Mouse (Mus musculus) megakaryocyte progenitor cell, adult 5-6 weeks (primary cell): ENCODE measurements around the gene Cd59a. TPM values are rescaled to one million over a fixed set of nuclear protein-coding genes. Genes with fewer than 3 reads are reported as not detected.
A peak's percentile ranks its signal among the peaks of the same experiment; 100 is the strongest.
"Not testable (repeated sequence)": the region's sequence is repeated elsewhere in the genome, so short reads cannot be mapped to it uniquely, and the experiment has no call there.

ENCODE experiments used
- ATAC-seq: replicated peaks from 2 replicates; pipeline ENCODE4 v1.8.0; 2016; ENCODE audit warnings: mild to moderate bottlenecking, moderate TSS enrichment, inconsistent platforms; ENCODE audit not compliant: poor library complexity
- total RNA-seq, 2 experiments: library from RNA; stranded (forward) in 1 of 2; stranded (reverse) in 1 of 2; fragments of 157-497, 149-512 nt in 1 of 2; fragments of 200-1000 nt in 1 of 2; gene quantifications; 2 replicates each; pipeline versions ENCODE4 v1.2.3 to v1.2.4; 2015 to 2017

The Cd59a gene
- total RNA-seq, 2 experiments from 2014 or later = 1.8 to 7.8 TPM

DNA sequence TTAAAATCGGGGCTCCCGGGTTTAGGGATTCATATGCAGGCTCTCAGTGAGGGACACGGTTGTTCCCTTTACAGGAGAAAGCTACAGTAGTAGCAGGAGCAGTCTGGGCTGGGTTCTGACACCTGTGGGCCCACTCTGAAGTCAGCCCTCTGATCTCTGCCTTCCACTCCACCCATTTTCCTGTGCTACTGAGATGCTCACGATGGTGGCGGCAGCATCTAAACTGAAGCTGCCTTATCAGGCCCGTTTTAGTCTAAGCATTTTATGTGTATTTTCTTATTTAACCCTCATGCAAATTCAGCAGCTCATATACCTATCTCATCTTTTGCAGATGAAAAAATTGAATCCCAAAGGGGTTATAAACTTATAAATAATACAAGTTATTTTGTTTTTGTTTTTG is 9.2 kb downstream of the Cd59a start:
- ATAC-seq = no peak

DNA sequence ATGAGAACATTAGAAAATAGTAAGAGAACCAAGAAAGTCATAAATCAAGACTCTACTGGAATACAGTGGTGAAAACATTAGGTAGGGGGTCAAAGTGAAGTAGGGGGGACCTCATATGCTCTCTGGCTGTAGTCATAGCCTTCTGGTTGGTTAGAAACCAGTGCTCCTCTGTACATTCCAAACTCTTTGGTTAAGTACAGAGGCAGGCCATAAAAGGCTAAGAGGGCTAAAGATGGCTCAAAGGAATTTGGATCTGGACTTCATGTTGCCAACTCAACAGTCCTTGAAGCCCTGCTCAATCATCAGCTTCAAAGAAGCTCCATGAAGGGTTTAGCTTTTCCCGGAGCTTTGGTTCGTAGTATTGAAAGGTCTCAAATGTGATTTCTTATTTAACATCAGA is 13.4 kb downstream of the Cd59a start:
- ATAC-seq = not testable (repeated sequence)

DNA sequence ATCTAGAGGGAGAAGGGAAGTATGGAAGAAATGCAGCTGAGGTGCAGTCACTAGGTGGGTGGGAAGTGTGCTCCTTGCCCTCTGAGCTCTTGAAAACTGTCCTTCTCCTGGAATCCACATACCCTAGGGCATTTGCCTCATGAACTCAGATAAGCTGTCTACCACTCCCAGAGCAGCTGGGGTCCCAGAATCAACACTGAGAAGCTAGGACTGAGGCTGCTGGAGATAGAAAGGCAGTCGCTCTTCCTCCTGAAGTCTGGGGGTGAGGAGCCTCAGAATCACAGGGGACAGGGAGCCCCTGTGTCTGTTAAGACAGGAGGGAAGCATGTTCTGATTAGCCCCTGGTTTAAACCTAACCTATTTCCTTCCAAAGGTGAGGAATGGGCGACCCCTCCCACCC is 13.9 kb downstream of the Cd59a start:
- ATAC-seq = no peak

GRCm38 (mm10) chr2:104110031-104110430 is 14.4 kb downstream of the Cd59a start:
- no peak for ATAC-seq

DNA sequence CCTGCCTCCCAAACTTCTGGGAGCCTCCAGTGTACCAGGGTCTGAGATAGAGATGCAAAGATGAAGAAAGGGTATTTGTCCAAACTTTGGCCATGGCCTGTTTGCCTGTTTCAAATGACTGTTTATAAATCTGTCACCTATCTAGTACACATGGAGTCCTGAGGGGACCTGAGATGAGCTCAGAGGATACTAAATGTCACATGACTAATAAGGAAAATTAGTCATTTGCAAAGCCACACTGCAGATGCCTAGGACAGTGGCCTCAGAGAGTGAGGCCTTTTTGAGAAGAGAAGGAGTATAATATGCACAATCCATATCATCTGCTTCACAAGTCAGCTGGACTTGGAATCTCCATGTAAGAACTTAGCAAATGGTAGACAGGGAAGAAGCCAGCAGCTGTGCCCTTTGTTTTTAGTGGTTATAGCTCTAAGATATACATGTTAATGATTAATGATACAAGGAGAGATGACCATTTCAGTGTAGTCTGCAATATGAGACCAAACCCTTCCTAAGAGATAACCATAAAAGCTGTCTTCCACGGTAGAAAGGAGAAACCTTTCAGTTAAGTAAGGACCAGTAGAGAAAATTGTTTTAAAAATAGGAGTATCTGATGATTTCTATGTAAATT is 15.7 kb downstream of the Cd59a start:
- not testable (repeated sequence) for ATAC-seq

- not testable (repeated sequence) for ATAC-seq
Observed at GRCm38 (mm10) chr2:104113563-104113962, 18.0 kb downstream of the Cd59a start.

DNA sequence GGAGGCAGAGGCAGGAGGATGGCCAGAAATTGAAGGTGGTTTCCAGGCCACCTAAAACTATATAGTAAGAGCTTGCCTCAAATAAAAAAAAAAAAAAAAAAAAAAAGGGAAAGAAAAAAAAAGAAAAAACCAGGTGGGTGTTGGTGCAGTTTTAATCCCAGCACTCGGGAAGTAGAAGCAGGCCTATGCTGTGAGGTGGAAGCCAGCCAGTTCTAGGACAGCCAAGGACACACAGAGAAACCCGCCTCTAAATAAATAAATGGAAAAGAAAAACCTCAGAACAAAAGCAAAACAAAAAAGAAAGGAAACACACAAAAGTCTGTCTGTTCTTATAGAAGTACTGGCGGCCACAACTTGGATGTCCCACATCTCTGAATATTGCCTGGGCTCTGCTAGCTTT is 19.3 kb downstream of the Cd59a start:
- ATAC-seq = no peak

DNA sequence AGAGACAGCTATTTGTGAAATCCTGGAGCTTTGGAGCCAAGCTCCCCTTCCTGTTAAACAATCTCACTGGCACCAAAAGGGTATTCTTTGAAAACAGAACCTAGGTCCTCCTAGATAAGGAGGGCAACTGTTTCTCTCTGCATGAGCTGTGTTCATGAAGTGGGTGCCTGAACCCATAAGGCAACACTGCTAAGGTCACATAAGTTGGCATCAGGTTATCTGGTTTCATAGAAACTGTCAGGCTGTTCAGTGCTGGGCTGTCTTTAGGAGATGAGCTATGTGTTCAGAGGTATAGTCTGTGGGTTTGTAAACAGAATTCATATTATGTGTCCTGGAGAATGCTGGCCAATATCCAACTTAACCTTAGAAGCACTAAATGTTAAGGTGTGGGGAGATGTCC is 21.6 kb downstream of the Cd59a start:
- ATAC-seq = peak; percentile 77

DNA sequence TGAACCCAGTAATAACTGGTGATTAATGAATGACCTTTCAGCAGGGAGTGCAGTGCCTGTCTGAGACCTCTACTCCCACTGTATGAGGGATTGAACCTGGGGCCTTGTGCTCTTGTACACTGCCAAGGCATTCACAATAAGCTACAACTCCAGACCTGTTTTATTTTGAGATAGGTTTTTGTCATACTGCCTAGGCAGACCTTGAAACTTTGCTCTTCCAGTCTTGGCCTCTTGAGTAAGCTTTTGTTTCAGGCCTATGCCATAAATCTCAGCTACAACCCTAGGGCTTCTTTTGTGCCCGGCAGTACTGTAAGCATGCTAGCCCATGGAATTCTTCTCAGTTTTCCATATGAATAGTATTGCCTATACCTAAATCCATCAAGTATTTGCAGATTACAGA is 23.5 kb downstream of the Cd59a start:
- no peak for ATAC-seq

DNA sequence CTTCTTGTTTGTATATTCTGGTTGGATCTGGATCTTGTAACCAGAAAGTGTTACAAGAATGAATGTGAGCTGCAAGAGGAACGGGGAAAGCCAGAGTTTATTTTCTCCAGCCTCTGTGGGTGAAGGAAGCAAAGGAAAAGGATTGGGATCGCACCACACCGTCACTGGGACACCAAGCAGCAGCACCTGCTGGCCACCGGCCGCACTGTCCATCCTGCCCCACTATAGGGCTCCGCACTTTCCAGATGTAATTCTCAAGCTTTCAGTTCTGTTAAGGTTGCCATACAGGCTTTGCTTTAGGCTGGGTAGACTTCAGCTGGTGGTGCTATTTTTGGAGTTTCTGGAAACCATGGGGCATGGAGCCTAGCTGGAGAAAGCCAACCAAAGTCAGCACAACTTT is 24.7 kb downstream of the Cd59a start:
- no peak for ATAC-seq

DNA sequence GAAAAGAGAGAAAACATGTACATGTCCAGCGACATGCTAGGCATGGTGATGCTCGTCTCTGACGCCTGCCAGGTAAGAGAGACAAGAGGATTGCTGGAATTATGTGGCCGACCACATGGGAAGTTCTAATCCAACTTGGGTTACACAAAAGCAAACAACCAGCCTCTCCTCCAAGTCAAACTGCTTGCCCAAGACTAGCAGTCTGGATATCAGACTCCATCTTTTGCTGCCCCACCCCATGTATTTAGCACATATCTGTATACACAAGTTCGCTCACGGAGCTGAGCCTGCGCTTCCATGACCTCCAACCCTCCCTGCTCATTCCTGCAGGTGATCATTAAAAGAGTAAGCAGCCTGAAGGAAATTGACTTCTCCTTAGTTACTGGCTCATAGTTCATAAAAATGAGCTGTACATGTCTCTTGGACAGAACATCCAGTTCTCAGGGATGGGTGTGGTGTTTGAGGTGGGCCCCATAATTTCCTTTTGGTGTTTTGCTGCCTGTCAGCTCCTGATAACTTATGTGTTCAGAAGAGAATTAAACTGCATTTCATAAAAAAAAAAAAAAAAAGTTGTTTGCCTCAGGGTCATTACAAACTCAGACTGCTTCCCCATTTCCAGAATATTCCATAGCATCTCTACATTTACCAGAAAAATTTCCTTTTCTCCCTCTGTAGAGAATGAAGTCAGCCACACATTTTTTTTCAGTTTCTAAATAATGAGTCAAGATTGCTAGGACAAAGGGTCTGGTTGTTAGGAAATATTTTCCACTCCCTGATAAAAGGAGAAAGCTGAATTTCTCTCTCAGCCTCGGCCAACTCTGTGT is 26.3 kb downstream of the Cd59a start:
- ATAC-seq = peak; percentile 51

DNA sequence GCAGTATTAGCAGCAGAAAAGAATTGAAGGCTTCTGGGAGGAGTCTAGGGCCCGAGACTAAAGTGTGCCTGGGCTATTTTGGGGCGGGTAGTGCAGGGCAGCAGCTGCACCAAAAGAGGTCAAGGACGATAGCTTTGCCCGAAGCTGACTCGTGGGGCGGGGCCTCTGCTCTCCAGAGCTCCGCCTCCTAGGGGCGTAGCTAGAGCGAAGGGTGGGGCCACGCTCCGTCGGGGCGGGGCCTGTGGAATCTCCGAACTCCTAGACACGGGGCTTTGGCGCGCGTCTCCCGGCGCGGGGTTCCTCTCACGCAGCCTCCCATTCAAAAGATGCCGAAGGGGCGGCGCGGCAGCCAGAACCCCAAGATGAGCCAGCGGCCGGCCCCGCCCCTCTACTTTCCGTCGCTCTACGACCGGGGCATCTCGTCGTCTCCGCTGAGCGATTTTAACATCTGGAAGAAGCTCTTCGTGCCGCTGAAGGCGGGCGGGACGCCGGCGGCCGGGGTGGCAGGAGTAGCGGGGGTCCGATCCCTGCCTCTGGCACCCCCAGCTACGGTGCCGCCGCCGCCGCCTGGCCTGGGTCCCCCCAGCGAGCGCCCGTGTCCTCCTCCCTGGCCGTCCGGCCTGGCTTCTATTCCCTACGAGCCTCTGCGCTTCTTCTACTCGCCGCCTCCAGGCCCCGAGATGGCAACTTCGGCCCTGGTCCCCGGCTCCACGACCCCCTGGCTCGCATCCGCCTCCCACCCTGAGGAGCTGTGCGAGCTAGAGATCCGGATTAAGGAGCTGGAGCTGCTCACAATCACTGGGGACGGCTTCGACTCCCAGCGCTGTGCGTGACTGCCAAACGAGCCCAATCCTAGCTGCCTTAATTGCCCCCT is 27.1 kb downstream of the Cd59a start, which contains the start of gene A930018P22Rik:
Gene A930018P22Rik (plus strand): TSS at position 265 of the 874 bp plus-strand sequence.
- peak; percentile 85 for ATAC-seq

DNA sequence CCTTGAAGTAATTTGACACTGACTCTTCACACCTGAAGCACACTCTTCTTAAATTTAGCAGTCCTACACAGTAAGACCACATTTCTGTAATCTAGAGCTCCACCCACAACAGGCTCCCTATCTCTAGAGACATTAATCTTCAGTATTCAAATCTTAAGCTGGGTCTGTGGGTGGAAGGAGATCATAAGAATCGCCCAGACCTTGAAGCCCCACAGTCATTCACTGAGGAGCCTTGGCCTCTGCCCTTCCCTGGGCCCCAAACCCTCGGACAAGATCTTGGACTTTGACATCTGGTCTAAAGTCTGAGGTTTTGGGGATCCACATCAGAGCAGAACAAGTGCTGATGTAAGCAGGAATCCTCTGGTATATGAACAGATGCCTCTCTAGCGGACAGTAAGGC is 27.9 kb downstream of the Cd59a start:
- ATAC-seq = 0 out of 2 replicates have a peak, but pooled peaks have one; percentile 3

- no peak for ATAC-seq
Observed at GRCm38 (mm10) chr2:104124071-104124470, 28.5 kb downstream of the Cd59a start.

- no peak for ATAC-seq
Observed at GRCm38 (mm10) chr2:104128803-104129531, 33.4 kb downstream of the Cd59a start.

- ATAC-seq = peak; percentile 86
Observed at GRCm38 (mm10) chr2:104130165-104130564, 34.6 kb downstream of the Cd59a start.

DNA sequence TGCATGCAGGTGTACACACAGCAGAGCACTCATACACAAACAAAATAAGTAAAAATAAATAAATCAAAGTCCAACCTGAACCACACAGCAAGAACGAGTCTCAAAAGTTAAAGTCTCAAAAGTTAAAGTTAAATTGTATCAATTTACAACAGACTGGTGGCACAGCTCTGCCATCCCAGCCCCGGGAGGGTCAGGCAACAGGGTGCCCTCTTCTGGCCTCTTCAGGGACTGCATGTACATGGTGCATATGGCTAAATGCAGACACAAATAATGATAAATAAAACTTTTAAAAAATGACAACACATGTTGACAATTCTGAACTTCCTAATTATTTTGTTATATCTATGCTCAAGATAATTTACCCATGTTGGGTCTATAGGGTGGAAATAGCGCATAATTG is 35.4 kb downstream of the Cd59a start:
- ATAC-seq = peak; percentile 51

DNA sequence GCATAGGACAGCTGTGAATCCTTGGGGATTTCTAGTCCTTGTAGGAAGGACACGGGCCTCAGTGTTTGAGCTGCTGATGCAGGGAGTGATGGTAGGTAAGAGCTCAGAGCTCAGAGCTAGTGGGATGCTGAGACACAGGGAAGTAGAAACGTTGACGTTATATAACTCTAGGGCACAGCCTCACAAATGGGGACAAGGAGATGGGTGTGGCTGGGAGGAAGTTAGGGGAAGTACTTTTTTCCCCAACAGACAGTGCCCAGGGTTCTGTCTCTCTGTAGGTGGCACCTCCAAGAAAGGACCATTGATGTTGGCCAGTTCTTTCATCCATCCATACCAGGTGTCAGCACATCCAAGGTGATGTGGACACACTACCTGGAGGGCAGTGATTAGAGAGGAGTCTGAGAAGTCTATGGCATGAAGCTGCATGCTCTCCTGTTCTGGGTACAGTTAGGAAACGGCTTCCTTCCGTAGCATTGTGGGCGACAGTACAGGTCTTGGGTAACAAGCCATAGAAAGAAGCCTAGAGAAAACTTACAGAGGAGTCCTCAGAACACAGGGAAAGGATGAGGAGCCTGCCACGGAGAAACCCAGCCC is 36.8 kb downstream of the Cd59a start:
- peak; percentile 18 for ATAC-seq

GRCm38 (mm10) chr2:104133042-104133810 is 37.6 kb downstream of the Cd59a start:
- no peak for ATAC-seq
